Mouse (Mus musculus) CH12.LX (cell line): ENCODE data around the gene Htr6.

Experiments
- BHLHE40 ChIP-seq: IDR thresholded peaks from 2 replicates; pipeline ENCODE4 v1.6.1; 2011; ENCODE audit warnings: mild to moderate bottlenecking, low read depth, low read length, improper control_type of control experiment
- CTCF ChIP-seq, 2 experiments: IDR thresholded peaks in 1 of 2; conservative IDR thresholded peaks in 1 of 2; 2 replicates each; pipeline ENCODE4 v1.5.1; 2011 to 2012; ENCODE audit warnings: low read depth in 2 of 2, low read length in 2 of 2, improper control_type of control experiment in 1 of 2, inconsistent platforms in 1 of 2, mild to moderate bottlenecking in 1 of 2, moderate library complexity in 1 of 2
- E2F4 ChIP-seq: IDR thresholded peaks from 2 replicates; pipeline ENCODE4 v1.6.1; 2011; ENCODE audit warnings: low read depth, low read length, improper control_type of control experiment; ENCODE audit not compliant: insufficient replicate concordance
- EP300 ChIP-seq: IDR thresholded peaks from 2 replicates; pipeline ENCODE4 v1.6.1; 2011; ENCODE audit warnings: low read length, improper control_type of control experiment
- IRF4 ChIP-seq: IDR thresholded peaks from 2 replicates; pipeline ENCODE4 v1.6.1; 2014; ENCODE audit warnings: low read depth, mild to moderate bottlenecking, inconsistent platforms, low read length, improper control_type of control experiment
- JUN ChIP-seq: IDR thresholded peaks from 2 replicates; pipeline ENCODE4 v1.6.1; 2011; ENCODE audit warnings: low read depth, mild to moderate bottlenecking, low read length, improper control_type of control experiment, moderate library complexity; ENCODE audit not compliant: insufficient read depth
- MAX ChIP-seq: IDR thresholded peaks from 2 replicates; pipeline ENCODE4 v1.6.1; 2011; ENCODE audit warnings: low read length, improper control_type of control experiment
- NRF1 ChIP-seq: IDR thresholded peaks from 2 replicates; pipeline ENCODE4 v1.6.1; 2014; ENCODE audit warnings: low read depth, mild to moderate bottlenecking, inconsistent platforms, low read length, improper control_type of control experiment, moderate library complexity
- POLR2A ChIP-seq: IDR thresholded peaks from 2 replicates; pipeline ENCODE4 v1.6.1; 2011; ENCODE audit warnings: low read depth, mild to moderate bottlenecking, improper control_type of control experiment, low read length
- RAD21 ChIP-seq: IDR thresholded peaks from 2 replicates; pipeline ENCODE4 v1.6.1; 2011; ENCODE audit warnings: low read depth, mild to moderate bottlenecking, low read length, improper control_type of control experiment, moderate library complexity
- TCF12 ChIP-seq: IDR thresholded peaks from 2 replicates; pipeline ENCODE4 v1.6.1; 2014; ENCODE audit warnings: low read depth, mild to moderate bottlenecking, inconsistent platforms, low read length, improper control_type of control experiment
- ZC3H11A ChIP-seq: IDR thresholded peaks from 2 replicates; pipeline ENCODE4 v1.6.1; 2012; ENCODE audit warnings: low read depth, mild to moderate bottlenecking, inconsistent platforms, low read length, improper control_type of control experiment
- ZKSCAN1 ChIP-seq: IDR thresholded peaks from 2 replicates; pipeline ENCODE4 v1.6.1; 2012; ENCODE audit warnings: low read depth, inconsistent platforms, low read length, improper control_type of control experiment, borderline replicate concordance
- ZNF384 ChIP-seq: IDR thresholded peaks from 2 replicates; pipeline ENCODE4 v1.6.1; 2012; ENCODE audit warnings: low read depth, low read length, improper control_type of control experiment, inconsistent platforms

- TF ChIP-seq ZC3H11A, result no peak
- TF ChIP-seq MAX, result no peak
- TF ChIP-seq EP300, result no peak
- no peak for TF ChIP-seq NRF1
- no peak for TF ChIP-seq TCF12
- TF ChIP-seq JUN, result no peak
- no peak for TF ChIP-seq RAD21
- TF ChIP-seq IRF4, result no peak
- TF ChIP-seq CTCF (conservative IDR thresholded peaks at IDR 0.05 in 1 of 2, IDR thresholded peaks at IDR 0.05 in 1 of 2; ENCODE audit: low read depth in 2 of 2, low read length in 2 of 2), result no peak
- TF ChIP-seq POLR2A, result no peak
- TF ChIP-seq BHLHE40, result no peak
- TF ChIP-seq ZNF384, result no peak
- no peak for TF ChIP-seq E2F4
- TF ChIP-seq ZKSCAN1, result no peak
Observed at GRCm38 (mm10) chr4:139122557-139122956, 47.2 kb upstream of the Htr6 start.
